Comparison of ENCODE assay signal across 25 mouse cellular contexts in the genomic region with DNA sequence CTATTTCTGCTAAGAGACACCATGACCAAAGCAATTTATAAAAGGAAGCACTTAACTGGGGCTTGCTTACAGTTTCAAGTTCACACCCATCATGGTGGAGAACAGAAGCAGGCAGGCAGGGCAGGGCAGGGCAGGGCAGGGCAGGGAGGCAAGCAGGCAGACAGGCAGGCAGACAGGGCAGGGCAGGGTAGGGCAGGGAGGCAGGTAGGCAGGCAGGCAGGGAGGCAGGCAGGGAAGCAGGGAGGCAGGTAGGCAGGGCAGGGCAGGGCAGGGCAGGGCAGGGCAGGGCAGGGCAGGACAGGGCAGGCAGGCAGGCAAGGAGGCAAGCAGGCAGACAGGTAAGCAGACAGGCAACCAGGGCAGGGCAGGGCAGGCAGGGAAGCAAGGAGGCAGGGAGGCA. TPM values are rescaled to one million over a fixed set of nuclear protein-coding genes. Genes with fewer than 3 reads are reported as not detected.
DNase-seq lines count a peak whose midpoint lies in the region; ATAC-seq and TF ChIP-seq lines count a peak whose summit lies in the region.
"Had no signal": no experiment of that assay in that cellular context is flagged by ENCODE, and none has a peak within 500 bp of the region (broad histone marks: within the 10 kb centered on the region; RNA-seq: fewer than 3 reads in every experiment).

No protein-coding gene starts in this region.

- no peak for DNase-seq in forebrain, embryonic 10.5 days (ENCODE audit: extremely low spot score, low spot score)
- no peak for DNase-seq in midbrain, postnatal 0 days (ENCODE audit: low spot score)
- DNase-seq in right cerebral cortex, postnatal 36 days (ENCODE audit: low spot score in 2 of 2) = no peak
- no peak for DNase-seq in spleen, postnatal 36 days (ENCODE audit: low spot score in 2 of 2)
- DNase-seq: adrenal gland, adult 8-10 months; adrenal gland, postnatal 14 days; adrenal gland, postnatal 36 days; B cell, adult 2 months; cerebellum, adult 11-12 months; cerebellum, adult 2 months; cerebellum, adult 9-10 months; cerebellum, postnatal 10 days; cerebellum, postnatal 25 days had no signal

- no peak overlapping the region for H3K9ac ChIP-seq in forebrain, embryonic 15.5 days (replicated peaks)
- H3K9ac ChIP-seq in intestine, embryonic 15.5 days = no peak overlapping the region
- H3K9ac ChIP-seq in intestine, postnatal 0 days (ENCODE audit: low read depth, low read length) = no peak overlapping the region
- H3K9ac ChIP-seq in stomach, embryonic 16.5 days (ENCODE audit: low read length) = no peak overlapping the region
- no peak overlapping the region for H3K9ac ChIP-seq in midbrain, postnatal 0 days (replicated peaks; ENCODE audit: low read length, poor library complexity, severe bottlenecking)
- H3K9ac ChIP-seq: embryonic facial prominence, embryonic 12.5 days; forebrain, embryonic 12.5 days had no signal

- H3K36me3 ChIP-seq in forebrain, embryonic 10.5 days (replicated peaks) = no peaks in the 10 kb centered on the region
- no peaks in the 10 kb centered on the region for H3K36me3 ChIP-seq in forebrain, embryonic 15.5 days
- no peaks in the 10 kb centered on the region for H3K36me3 ChIP-seq in intestine, embryonic 15.5 days
- no peaks in the 10 kb centered on the region for H3K36me3 ChIP-seq in intestine, postnatal 0 days (ENCODE audit: control insufficient read depth, insufficient read depth)
- no peaks in the 10 kb centered on the region for H3K36me3 ChIP-seq in stomach, embryonic 16.5 days (ENCODE audit: control insufficient read depth, insufficient read depth, low read length)
- no peaks in the 10 kb centered on the region for H3K36me3 ChIP-seq in midbrain, postnatal 0 days (ENCODE audit: insufficient read depth, low read length)
- H3K36me3 ChIP-seq: embryonic facial prominence, embryonic 10.5 days; embryonic facial prominence, embryonic 12.5 days; forebrain, embryonic 12.5 days; G1E had no signal

- H3K4me3 ChIP-seq in forebrain, embryonic 10.5 days = no peak overlapping the region
- no peak overlapping the region for H3K4me3 ChIP-seq in forebrain, embryonic 15.5 days
- H3K4me3 ChIP-seq in intestine, embryonic 15.5 days (replicated peaks) = no peak overlapping the region
- H3K4me3 ChIP-seq in intestine, postnatal 0 days (ENCODE audit: low read depth, low read length) = no peak overlapping the region
- H3K4me3 ChIP-seq in stomach, embryonic 16.5 days (replicated peaks; ENCODE audit: low read length) = no peak overlapping the region
- H3K4me3 ChIP-seq in midbrain, postnatal 0 days (ENCODE audit: low read depth, low read length) = no peak overlapping the region
- H3K4me3 ChIP-seq: embryonic facial prominence, embryonic 10.5 days; embryonic facial prominence, embryonic 12.5 days; forebrain, embryonic 12.5 days had no signal

- H3K27me3 ChIP-seq in forebrain, embryonic 10.5 days (ENCODE audit: poor library complexity, severe bottlenecking) = peaks cover 81% of the 10 kb centered on the region
- no peaks in the 10 kb centered on the region for H3K27me3 ChIP-seq in forebrain, embryonic 15.5 days
- no peaks in the 10 kb centered on the region for H3K27me3 ChIP-seq in intestine, embryonic 15.5 days (replicated peaks)
- H3K27me3 ChIP-seq in intestine, postnatal 0 days (replicated peaks; ENCODE audit: control insufficient read depth, insufficient read depth, low read length) = no peaks in the 10 kb centered on the region
- H3K27me3 ChIP-seq in stomach, embryonic 16.5 days (ENCODE audit: control insufficient read depth, insufficient read depth, low read length) = no peaks in the 10 kb centered on the region
- H3K27me3 ChIP-seq in midbrain, postnatal 0 days (ENCODE audit: insufficient read depth, low read length) = no peaks in the 10 kb centered on the region
- H3K27me3 ChIP-seq: Patski had no signal

- no peak for ATAC-seq in forebrain, embryonic 15.5 days (replicated peaks)
- ATAC-seq in intestine, embryonic 15.5 days = peak; percentile 26; the same call in 1 of the 2 replicates
- ATAC-seq in intestine, postnatal 0 days = peak; percentile 77
- ATAC-seq in stomach, embryonic 16.5 days (ENCODE audit: insufficient read depth, low FRiP score) = peak; percentile 59; the same call in 1 of the 2 replicates
- ATAC-seq in midbrain, postnatal 0 days (ENCODE audit: low FRiP score) = no peak
- ATAC-seq: activated CD4-positive, CD25-positive, alpha-beta regulatory T cell, adult 4 months; CD4-positive, CD25-positive, alpha-beta regulatory T cell, adult 4 months; forebrain, embryonic 14.5 days; Patski had no signal

- 0 out of 2 replicates have a peak overlapping the region, but pooled peaks have one; percentile 40 for H3K27ac ChIP-seq in forebrain, embryonic 10.5 days
- H3K27ac ChIP-seq in forebrain, embryonic 15.5 days (replicated peaks) = no peak overlapping the region
- no peak overlapping the region for H3K27ac ChIP-seq in intestine, embryonic 15.5 days
- no peak overlapping the region for H3K27ac ChIP-seq in intestine, postnatal 0 days (ENCODE audit: low read depth, low read length)
- H3K27ac ChIP-seq in stomach, embryonic 16.5 days (ENCODE audit: low read length) = no peak overlapping the region
- H3K27ac ChIP-seq in midbrain, postnatal 0 days (ENCODE audit: low read depth, low read length) = no peak overlapping the region
- H3K27ac ChIP-seq: embryonic facial prominence, embryonic 10.5 days; embryonic facial prominence, embryonic 12.5 days; forebrain, embryonic 12.5 days had no signal

- H3K9me3 ChIP-seq in forebrain, embryonic 10.5 days = no peaks in the 10 kb centered on the region
- H3K9me3 ChIP-seq in forebrain, embryonic 15.5 days = no peaks in the 10 kb centered on the region
- H3K9me3 ChIP-seq in intestine, embryonic 15.5 days = no peaks in the 10 kb centered on the region
- H3K9me3 ChIP-seq in intestine, postnatal 0 days (ENCODE audit: control insufficient read depth) = no peaks in the 10 kb centered on the region
- H3K9me3 ChIP-seq in stomach, embryonic 16.5 days (replicated peaks; ENCODE audit: control insufficient read depth, low read length) = no peaks in the 10 kb centered on the region
- no peaks in the 10 kb centered on the region for H3K9me3 ChIP-seq in midbrain, postnatal 0 days (ENCODE audit: low read length)
- H3K9me3 ChIP-seq: embryonic facial prominence, embryonic 10.5 days; embryonic facial prominence, embryonic 12.5 days; forebrain, embryonic 12.5 days had no signal

- H3K4me2 ChIP-seq in forebrain, embryonic 15.5 days (replicated peaks) = no peak overlapping the region
- H3K4me2 ChIP-seq in intestine, embryonic 15.5 days (replicated peaks) = no peak overlapping the region
- no peak overlapping the region for H3K4me2 ChIP-seq in intestine, postnatal 0 days (replicated peaks; ENCODE audit: low read depth)
- no peak overlapping the region for H3K4me2 ChIP-seq in stomach, embryonic 16.5 days (ENCODE audit: low read depth, low read length)
- H3K4me2 ChIP-seq in midbrain, postnatal 0 days (ENCODE audit: low read depth, low read length, poor library complexity, severe bottlenecking) = no peak overlapping the region
- H3K4me2 ChIP-seq: embryonic facial prominence, embryonic 12.5 days; forebrain, embryonic 12.5 days had no signal

- TF ChIP-seq CTCF in intestine, postnatal 0 days (IDR thresholded peaks at IDR 0.05; ENCODE audit: low read depth) = no peak
- TF ChIP-seq CTCF in midbrain, postnatal 0 days (IDR thresholded peaks at IDR 0.05) = no peak

- peaks cover 25% of the 10 kb centered on the region for H3K4me1 ChIP-seq in forebrain, embryonic 10.5 days
- no peaks in the 10 kb centered on the region for H3K4me1 ChIP-seq in forebrain, embryonic 15.5 days
- H3K4me1 ChIP-seq in intestine, embryonic 15.5 days (replicated peaks) = peaks cover 11% of the 10 kb centered on the region; the same call in 1 of the 2 replicates
- H3K4me1 ChIP-seq in intestine, postnatal 0 days (replicated peaks; ENCODE audit: control insufficient read depth, insufficient read depth, low read length) = no peaks in the 10 kb centered on the region
- peaks cover 5% of the 10 kb centered on the region; the same call in 1 of the 2 replicates for H3K4me1 ChIP-seq in stomach, embryonic 16.5 days (ENCODE audit: control insufficient read depth, insufficient read depth, low read length)
- no peaks in the 10 kb centered on the region for H3K4me1 ChIP-seq in midbrain, postnatal 0 days (ENCODE audit: insufficient read depth, low read length)
- H3K4me1 ChIP-seq: embryonic facial prominence, embryonic 12.5 days had no signal

RNA-seq across cellular contexts. Expression of a gene that starts 26.7 kb away (rescaled TPM):
- 3.3 and 4.6 TPM in 2 replicates for polyA plus RNA-seq in forebrain, embryonic 10.5 days (2016; fragmentation: Nextera tagmentation; extraction: Ambion mirVana)
- 15.5 and 16.5 TPM in 2 replicates for polyA plus RNA-seq in forebrain, embryonic 15.5 days (2015; fragmentation: Nextera tagmentation; extraction: Ambion mirVana)
- 10.7 and 11.2 TPM in 2 replicates for polyA plus RNA-seq in intestine, embryonic 15.5 days (2015; fragmentation: Nextera tagmentation; extraction: Ambion mirVana)
- 6.5 and 7.6 TPM in 2 replicates for polyA plus RNA-seq in intestine, postnatal 0 days (2015; fragmentation: Nextera tagmentation; extraction: Ambion mirVana)
- 8.5 and 10.1 TPM in 2 replicates for polyA plus RNA-seq in stomach, embryonic 16.5 days (2015; fragmentation: Nextera tagmentation; extraction: Ambion mirVana)
- 48.6 and 53.4 TPM in 2 replicates for total RNA-seq in midbrain, postnatal 0 days (2014; rRNA removed)
- 30.5 TPM in 2 replicates for polyA plus RNA-seq in midbrain, postnatal 0 days (2015; fragmentation: Nextera tagmentation; extraction: Ambion mirVana)
- total RNA-seq: G1E had no signal

Comparison
In these comparisons a context has a peak if more than half of its experiments do, and no peak if none do; other contexts are left out.
1. ATAC-seq: peak in intestine, embryonic 15.5 days (single experiment), intestine, postnatal 0 days (single experiment) and stomach, embryonic 16.5 days (single experiment); none in forebrain, embryonic 15.5 days (single experiment) and midbrain, postnatal 0 days (single experiment).